Comparison of ENCODE assay signal across 10 mouse cellular contexts in the genomic region with DNA sequence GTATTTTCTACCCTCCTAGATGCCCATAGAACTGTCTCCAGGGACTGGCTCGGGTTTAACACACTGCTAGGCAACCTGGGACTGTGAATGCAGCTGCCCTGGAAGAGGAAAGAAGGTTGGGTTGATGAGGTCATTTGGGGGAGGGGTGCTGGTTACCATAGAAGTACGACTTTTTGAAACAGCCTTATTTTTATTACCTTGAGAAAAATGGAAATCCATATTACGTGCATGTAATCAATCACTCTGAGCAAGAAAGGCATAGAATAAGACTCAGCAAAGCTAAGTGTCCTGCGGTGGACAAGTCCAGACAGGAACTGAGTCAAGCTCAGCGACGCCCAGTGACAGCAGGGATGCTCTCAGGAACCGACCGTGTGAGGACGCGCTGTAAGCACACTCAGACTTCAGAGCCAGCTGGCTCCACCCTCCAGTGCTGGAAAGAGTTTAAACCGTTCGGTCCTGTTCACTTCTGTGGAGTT. TPM values are rescaled to one million over a fixed set of nuclear protein-coding genes. Genes with fewer than 3 reads are reported as not detected.
A peak's percentile ranks its signal among the peaks of the same experiment; 100 is the strongest.
DNase-seq lines count a peak whose midpoint lies in the region; ATAC-seq and TF ChIP-seq lines count a peak whose summit lies in the region.
"Had no signal": no experiment of that assay in that cellular context is flagged by ENCODE, and none has a peak within 500 bp of the region (broad histone marks: within the 10 kb centered on the region; RNA-seq: fewer than 3 reads in every experiment).

No protein-coding gene starts in this region.

- 0 out of 2 replicates have a peak, but pooled peaks have one; percentile 35 for ATAC-seq in stomach, embryonic 14.5 days (ENCODE audit: insufficient number of reproducible peaks, insufficient read depth, low FRiP score, low read depth)
- no peak for ATAC-seq in stomach, postnatal 0 days (ENCODE audit: low FRiP score, low TSS enrichment)
- ATAC-seq in limb, embryonic 15.5 days (ENCODE audit: insufficient number of reproducible peaks, low FRiP score, low TSS enrichment, low read depth): no peak
- no peak for ATAC-seq in kidney, embryonic 15.5 days (replicated peaks; ENCODE audit: low FRiP score)

- WGBS in stomach, embryonic 14.5 days: 24% methylated on average over 12 of the region's 12 CpGs
- 25% methylated on average over 12 of the region's 12 CpGs for WGBS in stomach, postnatal 0 days
- WGBS in limb, embryonic 15.5 days: 19% methylated on average over 12 of the region's 12 CpGs
- 41% methylated on average over 12 of the region's 12 CpGs for WGBS in kidney, embryonic 15.5 days

- H3K4me2 ChIP-seq in stomach, embryonic 14.5 days (replicated peaks; ENCODE audit: low read depth, low read length): no peak overlapping the region
- H3K4me2 ChIP-seq in stomach, postnatal 0 days (replicated peaks; ENCODE audit: low read depth): no peak overlapping the region
- peak overlapping the region; percentile 7; the same call in 1 of the 2 replicates for H3K4me2 ChIP-seq in limb, embryonic 15.5 days
- H3K4me2 ChIP-seq in kidney, embryonic 15.5 days: no peak overlapping the region

- no peak for TF ChIP-seq EP300 in stomach, postnatal 0 days (optimal IDR thresholded peaks at IDR 0.05)

- H3K9me3 ChIP-seq in stomach, embryonic 14.5 days (ENCODE audit: control insufficient read depth, low read depth, low read length): no peaks in the 10 kb centered on the region
- H3K9me3 ChIP-seq in stomach, postnatal 0 days (ENCODE audit: control insufficient read depth, low read length): no peaks in the 10 kb centered on the region
- no peaks in the 10 kb centered on the region for H3K9me3 ChIP-seq in limb, embryonic 15.5 days
- no peaks in the 10 kb centered on the region for H3K9me3 ChIP-seq in kidney, embryonic 15.5 days (replicated peaks)

- H3K36me3 ChIP-seq in stomach, embryonic 14.5 days (ENCODE audit: control insufficient read depth, insufficient read depth, low read length): no peaks in the 10 kb centered on the region
- H3K36me3 ChIP-seq in stomach, postnatal 0 days (ENCODE audit: control insufficient read depth, insufficient read depth, low read length): no peaks in the 10 kb centered on the region
- no peaks in the 10 kb centered on the region for H3K36me3 ChIP-seq in limb, embryonic 15.5 days
- no peaks in the 10 kb centered on the region for H3K36me3 ChIP-seq in kidney, embryonic 15.5 days

- no peaks in the 10 kb centered on the region for H3K27me3 ChIP-seq in stomach, embryonic 14.5 days (ENCODE audit: control insufficient read depth, insufficient read depth, low read length)
- H3K27me3 ChIP-seq in stomach, postnatal 0 days (ENCODE audit: control insufficient read depth, insufficient read depth, low read length): no peaks in the 10 kb centered on the region
- H3K27me3 ChIP-seq in limb, embryonic 15.5 days: peaks cover 11% of the 10 kb centered on the region
- H3K27me3 ChIP-seq in kidney, embryonic 15.5 days: peaks cover 4% of the 10 kb centered on the region; the same call in 1 of the 2 replicates

- DNase-seq in stomach, postnatal 0 days (ENCODE audit: low spot score): no peak
- peak; percentile 31 for DNase-seq in embryo, embryonic 9.5 days (ENCODE audit: extremely low spot score)
- DNase-seq in left cerebral cortex, adult 9 months (ENCODE audit: low spot score in 2 of 2): no peak
- DNase-seq in spleen, postnatal 4 days (ENCODE audit: low spot score in 2 of 2): no peak
- DNase-seq: lung, postnatal 10 days had no signal

- no peak overlapping the region for H3K27ac ChIP-seq in stomach, embryonic 14.5 days (ENCODE audit: low read length)
- H3K27ac ChIP-seq in stomach, postnatal 0 days (replicated peaks): no peak overlapping the region
- H3K27ac ChIP-seq in limb, embryonic 15.5 days: no peak overlapping the region
- H3K27ac ChIP-seq in kidney, embryonic 15.5 days: no peak overlapping the region

- 0 out of 2 replicates have a peak, but pooled peaks cover 3% of the 10 kb centered on the region for H3K4me1 ChIP-seq in stomach, embryonic 14.5 days (ENCODE audit: control insufficient read depth, insufficient read depth, low read length)
- H3K4me1 ChIP-seq in stomach, postnatal 0 days (replicated peaks; ENCODE audit: control insufficient read depth, insufficient read depth): no peaks in the 10 kb centered on the region
- peaks cover 31% of the 10 kb centered on the region for H3K4me1 ChIP-seq in limb, embryonic 15.5 days
- peaks cover 12% of the 10 kb centered on the region; the same call in 1 of the 2 replicates for H3K4me1 ChIP-seq in kidney, embryonic 15.5 days

- TF ChIP-seq CTCF in stomach, postnatal 0 days (IDR thresholded peaks at IDR 0.05; ENCODE audit: low read depth): no peak

- no peak overlapping the region for H3K4me3 ChIP-seq in stomach, embryonic 14.5 days (ENCODE audit: low read depth, low read length)
- H3K4me3 ChIP-seq in stomach, postnatal 0 days (ENCODE audit: low read depth, low read length): no peak overlapping the region
- H3K4me3 ChIP-seq in limb, embryonic 15.5 days: no peak overlapping the region
- no peak overlapping the region for H3K4me3 ChIP-seq in kidney, embryonic 15.5 days (replicated peaks)

- no peak overlapping the region for H3K9ac ChIP-seq in stomach, embryonic 14.5 days (replicated peaks; ENCODE audit: low read depth, low read length)
- no peak overlapping the region for H3K9ac ChIP-seq in stomach, postnatal 0 days (ENCODE audit: low read length)
- no peak overlapping the region for H3K9ac ChIP-seq in limb, embryonic 15.5 days
- H3K9ac ChIP-seq in kidney, embryonic 15.5 days: no peak overlapping the region

RNA-seq across cellular contexts. Expression of gene Dmrtb1, which starts 33.0 kb away (rescaled TPM):
- not detected in 2 replicates for polyA plus RNA-seq in stomach, embryonic 14.5 days (2014; fragmentation: Nextera tagmentation; extraction: Ambion mirVana)
- polyA plus RNA-seq in stomach, postnatal 0 days (2015; fragmentation: Nextera tagmentation; extraction: Ambion mirVana): not detected in 2 replicates
- 0.14 TPM in 1 of 2 replicates, not detected in the other for polyA plus RNA-seq in limb, embryonic 15.5 days (2015; fragmentation: Nextera tagmentation; extraction: Ambion mirVana)
- not detected in 2 replicates for polyA plus RNA-seq in kidney, embryonic 15.5 days (2015; fragmentation: Nextera tagmentation; extraction: Ambion mirVana)
- polyA plus RNA-seq: heart, embryonic 16.5 days; kidney, embryonic 14.5 days had no signal
